Mouse (Mus musculus): Measurements from ENCODE around the gene Rsrp1. TPM values are rescaled to one million over a fixed set of nuclear protein-coding genes. Genes with fewer than 3 reads are reported as not detected.
A peak's percentile ranks its signal among the peaks of the same experiment; 100 is the strongest.

Rsrp1 gene
- 526 and 563 TPM in 2 replicates for polyA plus RNA-seq (2014; fragmentation: Nextera tagmentation; extraction: Ambion mirVana)

GRCm38 (mm10) chr4:134923258-134924018, at the start of gene Rsrp1:
TSS of gene Rsrp1 (plus strand) at chr4:134923592.
- under 1% methylated on average over 64 of the region's 64 CpGs for WGBS
- peak; percentile 94 for ATAC-seq (ENCODE audit: low FRiP score, low TSS enrichment)
- H3K4me2 ChIP-seq (ENCODE audit: low read length) = peak within 1 kb of the TSS; percentile 95

DNA sequence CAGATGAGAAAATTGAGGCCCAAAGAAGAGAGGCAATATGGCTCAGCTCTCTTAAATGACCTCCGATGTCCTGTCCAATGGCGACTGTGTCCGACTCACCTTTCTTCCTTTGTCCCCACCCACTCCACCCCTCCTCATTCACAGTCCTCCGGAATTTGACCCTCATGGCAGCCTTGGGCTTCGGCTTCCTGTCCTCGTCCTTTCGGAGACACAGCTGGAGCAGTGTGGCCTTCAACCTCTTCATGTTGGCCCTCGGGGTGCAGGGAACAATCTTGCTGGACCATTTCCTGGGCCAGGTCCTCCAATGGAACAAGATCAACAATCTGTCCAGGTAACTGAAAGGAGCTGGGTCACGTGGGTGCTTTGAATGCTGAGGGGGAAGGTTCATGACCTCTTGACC, 47.2 kb upstream of the Rsrp1 start:
- Histone ChIP-seq H3K27ac (replicated peaks; ENCODE audit: low read depth, low read length) (no peak overlapping the region), H3K4me3 (replicated peaks; ENCODE audit: low read depth, low read length) (no peak overlapping the region), H3K9ac (replicated peaks; ENCODE audit: low read length) (no peak overlapping the region), H3K4me1 (ENCODE audit: control insufficient read depth, insufficient read depth, low read length) (no peaks in the 10 kb centered on the region), H3K36me3 (ENCODE audit: control insufficient read depth, insufficient read depth, low read length) (no peaks in the 10 kb centered on the region), H3K9me3 (ENCODE audit: control insufficient read depth, low read length) (no peaks in the 10 kb centered on the region), H3K27me3 (ENCODE audit: control insufficient read depth, insufficient read depth, low read length) (no peaks in the 10 kb centered on the region), H3K4me2 (ENCODE audit: low read length) (no peak overlapping the region)
- ATAC-seq (ENCODE audit: low FRiP score, low TSS enrichment) (no peak), DNase-seq (no peak)
- 82% methylated on average over 9 of the region's 9 CpGs for WGBS

More at GRCm38 (mm10) chr4:134923258-134924018, at the start of gene Rsrp1:
- Histone ChIP-seq H3K27me3 (ENCODE audit: control insufficient read depth, insufficient read depth, low read length) (no peaks in the 10 kb centered on the region), H3K9me3 (ENCODE audit: control insufficient read depth, low read length) (no peaks in the 10 kb centered on the region), H3K9ac (replicated peaks; ENCODE audit: low read length) (peak within 1 kb of the TSS; percentile 87), H3K4me1 (ENCODE audit: control insufficient read depth, insufficient read depth, low read length) (peaks cover 17% of the 10 kb centered on the region), H3K4me3 (replicated peaks; ENCODE audit: low read depth, low read length) (peak within 1 kb of the TSS; percentile 99), H3K36me3 (ENCODE audit: control insufficient read depth, insufficient read depth, low read length) (peaks cover 36% of the 10 kb centered on the region), H3K27ac (replicated peaks; ENCODE audit: low read depth, low read length) (peak within 1 kb of the TSS; percentile 92)
- DNase-seq = peak; percentile 100

- H3K4me1 ChIP-seq (ENCODE audit: control insufficient read depth, insufficient read depth, low read length) = no peaks in the 10 kb centered on the region
- H3K36me3 ChIP-seq (ENCODE audit: control insufficient read depth, insufficient read depth, low read length) = no peaks in the 10 kb centered on the region
- ATAC-seq (ENCODE audit: low FRiP score, low TSS enrichment) (no peak), DNase-seq (peak; percentile 87)
- H3K9ac ChIP-seq (replicated peaks; ENCODE audit: low read length) = peak overlapping the region; percentile 16; the same call in 1 of the 2 replicates
- 1% methylated on average over 17 of the region's 17 CpGs for WGBS
- H3K4me2 ChIP-seq (ENCODE audit: low read length) = peak overlapping the region; percentile 60
- H3K4me3 ChIP-seq (replicated peaks; ENCODE audit: low read depth, low read length) = peak overlapping the region; percentile 24
- H3K27me3 ChIP-seq (ENCODE audit: control insufficient read depth, insufficient read depth, low read length) = no peaks in the 10 kb centered on the region
- no peak overlapping the region for H3K27ac ChIP-seq (replicated peaks; ENCODE audit: low read depth, low read length)
- no peaks in the 10 kb centered on the region for H3K9me3 ChIP-seq (ENCODE audit: control insufficient read depth, low read length)
These were observed 43.9 kb upstream of the Rsrp1 start for GRCm38 (mm10) chr4:134879410-134879981.

GRCm38 (mm10) chr4:134880041-134880440, 43.4 kb upstream of the Rsrp1 start:
- DNase-seq = no peak
- no peaks in the 10 kb centered on the region for H3K4me1 ChIP-seq (ENCODE audit: control insufficient read depth, insufficient read depth, low read length)
- peak overlapping the region; percentile 60 for H3K4me2 ChIP-seq (ENCODE audit: low read length)
- no peak for ATAC-seq (ENCODE audit: low FRiP score, low TSS enrichment)
- WGBS = 30% methylated on average over 6 of the region's 6 CpGs
- H3K27ac ChIP-seq (replicated peaks; ENCODE audit: low read depth, low read length) = no peak overlapping the region
- no peaks in the 10 kb centered on the region for H3K27me3 ChIP-seq (ENCODE audit: control insufficient read depth, insufficient read depth, low read length)
- H3K36me3 ChIP-seq (ENCODE audit: control insufficient read depth, insufficient read depth, low read length) = no peaks in the 10 kb centered on the region
- peak overlapping the region; percentile 16; the same call in 1 of the 2 replicates for H3K9ac ChIP-seq (replicated peaks; ENCODE audit: low read length)
- no peaks in the 10 kb centered on the region for H3K9me3 ChIP-seq (ENCODE audit: control insufficient read depth, low read length)
- peak overlapping the region; percentile 24; the same call in 1 of the 2 replicates for H3K4me3 ChIP-seq (replicated peaks; ENCODE audit: low read depth, low read length)

- WGBS = 31% methylated on average over 7 of the region's 7 CpGs
- Histone ChIP-seq H3K4me3 (replicated peaks; ENCODE audit: low read depth, low read length) (no peak overlapping the region), H3K9me3 (ENCODE audit: control insufficient read depth, low read length) (no peaks in the 10 kb centered on the region), H3K27me3 (ENCODE audit: control insufficient read depth, insufficient read depth, low read length) (no peaks in the 10 kb centered on the region), H3K4me1 (ENCODE audit: control insufficient read depth, insufficient read depth, low read length) (no peaks in the 10 kb centered on the region), H3K27ac (replicated peaks; ENCODE audit: low read depth, low read length) (no peak overlapping the region), H3K4me2 (ENCODE audit: low read length) (no peak overlapping the region), H3K9ac (replicated peaks; ENCODE audit: low read length) (no peak overlapping the region), H3K36me3 (ENCODE audit: control insufficient read depth, insufficient read depth, low read length) (no peaks in the 10 kb centered on the region)
- peak; percentile 33 for DNase-seq
- ATAC-seq (ENCODE audit: low FRiP score, low TSS enrichment) = no peak
These were observed 40.1 kb upstream of the Rsrp1 start for GRCm38 (mm10) chr4:134883266-134883665.

DNA sequence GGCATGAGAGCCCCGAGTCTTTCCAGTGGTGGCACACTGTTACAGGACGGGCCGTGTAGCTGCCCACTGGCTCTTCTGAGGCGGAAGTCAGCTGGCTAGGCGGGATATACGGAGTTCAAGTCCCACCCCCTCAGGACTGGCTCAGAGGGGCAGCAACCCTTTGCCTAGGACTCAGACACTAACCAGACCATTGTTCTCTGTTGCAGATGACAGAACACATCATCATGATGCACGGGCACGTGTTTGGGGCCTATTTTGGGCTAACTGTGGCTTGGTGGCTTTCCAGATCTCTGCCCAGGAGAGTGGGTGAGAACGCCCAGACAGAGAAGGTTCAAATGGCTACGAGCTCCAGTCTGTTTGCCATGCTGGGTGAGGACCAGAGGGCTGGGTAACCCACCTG, 39.6 kb upstream of the Rsrp1 start:
- Histone ChIP-seq H3K4me2 (ENCODE audit: low read length) (no peak overlapping the region), H3K9ac (replicated peaks; ENCODE audit: low read length) (no peak overlapping the region), H3K27ac (replicated peaks; ENCODE audit: low read depth, low read length) (no peak overlapping the region), H3K36me3 (ENCODE audit: control insufficient read depth, insufficient read depth, low read length) (no peaks in the 10 kb centered on the region), H3K27me3 (ENCODE audit: control insufficient read depth, insufficient read depth, low read length) (no peaks in the 10 kb centered on the region), H3K4me1 (ENCODE audit: control insufficient read depth, insufficient read depth, low read length) (no peaks in the 10 kb centered on the region), H3K9me3 (ENCODE audit: control insufficient read depth, low read length) (no peaks in the 10 kb centered on the region), H3K4me3 (replicated peaks; ENCODE audit: low read depth, low read length) (no peak overlapping the region)
- WGBS = 88% methylated on average over 10 of the region's 10 CpGs
- ATAC-seq (ENCODE audit: low FRiP score, low TSS enrichment) (no peak), DNase-seq (no peak)

DNA sequence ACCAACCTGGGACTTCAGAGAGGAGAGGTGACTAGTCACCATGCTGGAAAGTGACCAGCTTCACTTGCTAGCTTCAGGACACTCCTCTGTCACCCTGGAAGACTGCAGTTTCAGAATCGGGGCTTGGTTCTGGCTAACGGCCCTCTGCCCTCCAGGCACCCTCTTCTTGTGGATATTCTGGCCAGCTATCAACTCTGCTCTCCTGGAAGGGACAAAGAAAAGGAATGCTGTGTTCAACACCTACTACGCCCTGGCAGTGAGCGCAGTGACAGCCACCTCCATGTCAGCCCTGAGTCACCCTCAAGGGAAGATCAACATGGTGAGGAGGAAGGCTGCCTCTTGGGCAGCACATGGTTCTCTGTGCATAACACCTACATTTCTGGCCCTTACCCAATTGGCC, 39.0 kb upstream of the Rsrp1 start:
- no peak for DNase-seq
- no peak overlapping the region for H3K4me2 ChIP-seq (ENCODE audit: low read length)
- H3K27me3 ChIP-seq (ENCODE audit: control insufficient read depth, insufficient read depth, low read length) = no peaks in the 10 kb centered on the region
- no peaks in the 10 kb centered on the region for H3K9me3 ChIP-seq (ENCODE audit: control insufficient read depth, low read length)
- 95% methylated on average over 4 of the region's 4 CpGs for WGBS
- H3K9ac ChIP-seq (replicated peaks; ENCODE audit: low read length) = no peak overlapping the region
- no peaks in the 10 kb centered on the region for H3K4me1 ChIP-seq (ENCODE audit: control insufficient read depth, insufficient read depth, low read length)
- H3K27ac ChIP-seq (replicated peaks; ENCODE audit: low read depth, low read length) = no peak overlapping the region
- H3K36me3 ChIP-seq (ENCODE audit: control insufficient read depth, insufficient read depth, low read length) = no peaks in the 10 kb centered on the region
- no peak for ATAC-seq (ENCODE audit: low FRiP score, low TSS enrichment)
- no peak overlapping the region for H3K4me3 ChIP-seq (replicated peaks; ENCODE audit: low read depth, low read length)

- no peaks in the 10 kb centered on the region for H3K9me3 ChIP-seq (ENCODE audit: control insufficient read depth, low read length)
- H3K27ac ChIP-seq (replicated peaks; ENCODE audit: low read depth, low read length) = no peak overlapping the region
- H3K27me3 ChIP-seq (ENCODE audit: control insufficient read depth, insufficient read depth, low read length) = no peaks in the 10 kb centered on the region
- no peaks in the 10 kb centered on the region for H3K4me1 ChIP-seq (ENCODE audit: control insufficient read depth, insufficient read depth, low read length)
- no peak overlapping the region for H3K9ac ChIP-seq (replicated peaks; ENCODE audit: low read length)
- DNase-seq (no peak), ATAC-seq (ENCODE audit: low FRiP score, low TSS enrichment) (no peak)
- WGBS = 77% methylated on average over 6 of the region's 6 CpGs
- H3K36me3 ChIP-seq (ENCODE audit: control insufficient read depth, insufficient read depth, low read length) = peaks cover 15% of the 10 kb centered on the region
- no peak overlapping the region for H3K4me2 ChIP-seq (ENCODE audit: low read length)
- no peak overlapping the region for H3K4me3 ChIP-seq (replicated peaks; ENCODE audit: low read depth, low read length)
These were observed 31.3 kb upstream of the Rsrp1 start for GRCm38 (mm10) chr4:134892096-134892495.

- H3K4me3 ChIP-seq (replicated peaks; ENCODE audit: low read depth, low read length) = no peak overlapping the region
- peaks cover 65% of the 10 kb centered on the region for H3K36me3 ChIP-seq (ENCODE audit: control insufficient read depth, insufficient read depth, low read length)
These were observed 26.1 kb upstream of the Rsrp1 start for GRCm38 (mm10) chr4:134897256-134897655.

More at GRCm38 (mm10) chr4:134897256-134897655, 26.1 kb upstream of the Rsrp1 start:
- WGBS = 87% methylated on average over 6 of the region's 6 CpGs
- Histone ChIP-seq H3K27ac (replicated peaks; ENCODE audit: low read depth, low read length) (no peak overlapping the region), H3K9ac (replicated peaks; ENCODE audit: low read length) (no peak overlapping the region), H3K9me3 (ENCODE audit: control insufficient read depth, low read length) (no peaks in the 10 kb centered on the region), H3K4me2 (ENCODE audit: low read length) (no peak overlapping the region), H3K4me1 (ENCODE audit: control insufficient read depth, insufficient read depth, low read length) (no peaks in the 10 kb centered on the region), H3K27me3 (ENCODE audit: control insufficient read depth, insufficient read depth, low read length) (no peaks in the 10 kb centered on the region)
- ATAC-seq (ENCODE audit: low FRiP score, low TSS enrichment) = no peak
- DNase-seq = no peak

Measured in midbrain, embryonic 14.5 days (tissue).